Mouse (Mus musculus): Measurements from ENCODE around the gene Rbpj. TPM values are rescaled to one million over a fixed set of nuclear protein-coding genes. Genes with fewer than 3 reads are reported as not detected.
A peak's percentile ranks its signal among the peaks of the same experiment; 100 is the strongest.

The Rbpj gene
- polyA plus RNA-seq, 1 experiment from 2014 or later, result 49.8 TPM

- H3K9me3 ChIP-seq (ENCODE audit: low read depth, low read length), result no peaks in the 10 kb centered on the region
- TF ChIP-seq CTCF (IDR thresholded peaks at IDR 0.05; ENCODE audit: low read depth), result no peak
- WGBS, result 75% methylated on average over 9 of the region's 9 CpGs
Measured at GRCm38 (mm10) chr5:53607230-53607996, 141.5 kb downstream of the Rbpj start.

GRCm38 (mm10) chr5:53618844-53619243 lies 152.9 kb downstream of the Rbpj start:
- Histone ChIP-seq H3K9ac (no peak overlapping the region), H3K4me3 (ENCODE audit: low read depth, low read length) (no peak overlapping the region), H3K27ac (ENCODE audit: low read depth) (no peak overlapping the region), H3K4me2 (no peak overlapping the region), H3K27me3 (ENCODE audit: insufficient read depth, low read length) (no peaks in the 10 kb centered on the region), H3K9me3 (ENCODE audit: low read depth, low read length) (no peaks in the 10 kb centered on the region), H3K36me3 (ENCODE audit: insufficient read depth) (no peaks in the 10 kb centered on the region), H3K4me1 (ENCODE audit: insufficient read depth) (no peaks in the 10 kb centered on the region)
- DNase-seq (no peak), ATAC-seq (ENCODE audit: insufficient read depth) (no peak)
- 82% methylated on average over 1 of the region's 1 CpGs for WGBS
- TF ChIP-seq CTCF (IDR thresholded peaks at IDR 0.05; ENCODE audit: low read depth), result no peak

More at GRCm38 (mm10) chr5:53607230-53607996, 141.5 kb downstream of the Rbpj start:
- no peak overlapping the region for H3K4me3 ChIP-seq (ENCODE audit: low read depth, low read length)
- ATAC-seq (ENCODE audit: insufficient read depth) (no peak), DNase-seq (no peak)
- no peak overlapping the region for H3K4me2 ChIP-seq
- H3K4me1 ChIP-seq (ENCODE audit: insufficient read depth), result no peaks in the 10 kb centered on the region
- no peak overlapping the region for H3K9ac ChIP-seq
- no peaks in the 10 kb centered on the region for H3K27me3 ChIP-seq (ENCODE audit: insufficient read depth, low read length)
- no peak overlapping the region for H3K27ac ChIP-seq (ENCODE audit: low read depth)
- H3K36me3 ChIP-seq (ENCODE audit: insufficient read depth), result no peaks in the 10 kb centered on the region

- Histone ChIP-seq H3K9me3 (ENCODE audit: low read depth, low read length) (no peaks in the 10 kb centered on the region), H3K4me3 (ENCODE audit: low read depth, low read length) (no peak overlapping the region), H3K4me2 (no peak overlapping the region), H3K9ac (no peak overlapping the region), H3K27me3 (ENCODE audit: insufficient read depth, low read length) (no peaks in the 10 kb centered on the region), H3K27ac (ENCODE audit: low read depth) (no peak overlapping the region), H3K36me3 (ENCODE audit: insufficient read depth) (peaks cover 11% of the 10 kb centered on the region; the same call in 1 of the 2 replicates), H3K4me1 (ENCODE audit: insufficient read depth) (no peaks in the 10 kb centered on the region)
- DNase-seq, result no peak
- 51% methylated on average over 3 of the region's 3 CpGs for WGBS
- TF ChIP-seq CTCF (IDR thresholded peaks at IDR 0.05; ENCODE audit: low read depth), result no peak
- ATAC-seq (ENCODE audit: insufficient read depth), result no peak
Measured at GRCm38 (mm10) chr5:53632026-53632425, 166.1 kb downstream of the Rbpj start.

- Histone ChIP-seq H3K4me1 (ENCODE audit: insufficient read depth) (no peaks in the 10 kb centered on the region), H3K9ac (no peak overlapping the region), H3K27ac (ENCODE audit: low read depth) (no peak overlapping the region), H3K36me3 (ENCODE audit: insufficient read depth) (peaks cover 13% of the 10 kb centered on the region; the same call in 1 of the 2 replicates), H3K9me3 (ENCODE audit: low read depth, low read length) (no peaks in the 10 kb centered on the region), H3K4me3 (ENCODE audit: low read depth, low read length) (no peak overlapping the region), H3K4me2 (no peak overlapping the region), H3K27me3 (ENCODE audit: insufficient read depth, low read length) (no peaks in the 10 kb centered on the region)
- DNase-seq (no peak), ATAC-seq (ENCODE audit: insufficient read depth) (no peak)
- no peak for TF ChIP-seq CTCF (IDR thresholded peaks at IDR 0.05; ENCODE audit: low read depth)
- 55% methylated on average over 3 of the region's 3 CpGs for WGBS
Measured at GRCm38 (mm10) chr5:53636795-53637194, 170.8 kb downstream of the Rbpj start.

GRCm38 (mm10) chr5:53637206-53637605 lies 171.3 kb downstream of the Rbpj start:
- Histone ChIP-seq H3K4me2 (no peak overlapping the region), H3K27me3 (ENCODE audit: insufficient read depth, low read length) (no peaks in the 10 kb centered on the region), H3K36me3 (ENCODE audit: insufficient read depth) (peaks cover 17% of the 10 kb centered on the region), H3K4me3 (ENCODE audit: low read depth, low read length) (no peak overlapping the region), H3K9me3 (ENCODE audit: low read depth, low read length) (no peaks in the 10 kb centered on the region), H3K27ac (ENCODE audit: low read depth) (no peak overlapping the region), H3K9ac (no peak overlapping the region), H3K4me1 (ENCODE audit: insufficient read depth) (no peaks in the 10 kb centered on the region)
- whole genome bisulfite sequencing, result 82% methylated on average over 3 of the region's 3 CpGs
- TF ChIP-seq CTCF (IDR thresholded peaks at IDR 0.05; ENCODE audit: low read depth), result no peak
- DNase-seq (no peak), ATAC-seq (ENCODE audit: insufficient read depth) (no peak)

GRCm38 (mm10) chr5:53638647-53639046 lies 172.7 kb downstream of the Rbpj start:
- Histone ChIP-seq H3K27ac (ENCODE audit: low read depth) (no peak overlapping the region), H3K4me3 (ENCODE audit: low read depth, low read length) (no peak overlapping the region), H3K4me2 (no peak overlapping the region), H3K36me3 (ENCODE audit: insufficient read depth) (peaks cover 24% of the 10 kb centered on the region), H3K9me3 (ENCODE audit: low read depth, low read length) (no peaks in the 10 kb centered on the region), H3K27me3 (ENCODE audit: insufficient read depth, low read length) (no peaks in the 10 kb centered on the region), H3K4me1 (ENCODE audit: insufficient read depth) (no peaks in the 10 kb centered on the region), H3K9ac (no peak overlapping the region)
- DNase-seq, result peak; percentile 84
- TF ChIP-seq CTCF (IDR thresholded peaks at IDR 0.05; ENCODE audit: low read depth), result peak; percentile 66
- 70% methylated on average over 3 of the region's 3 CpGs for WGBS
- no peak for ATAC-seq (ENCODE audit: insufficient read depth)

- peaks cover 55% of the 10 kb centered on the region for H3K36me3 ChIP-seq (ENCODE audit: insufficient read depth)
- H3K4me1 ChIP-seq (ENCODE audit: insufficient read depth), result no peaks in the 10 kb centered on the region
- no peaks in the 10 kb centered on the region for H3K9me3 ChIP-seq (ENCODE audit: low read depth, low read length)
- no peak overlapping the region for H3K4me3 ChIP-seq (ENCODE audit: low read depth, low read length)
- H3K4me2 ChIP-seq, result no peak overlapping the region
- ATAC-seq (ENCODE audit: insufficient read depth) (no peak), DNase-seq (peak; percentile 48)
- TF ChIP-seq CTCF (IDR thresholded peaks at IDR 0.05; ENCODE audit: low read depth), result no peak
- WGBS, result 51% methylated on average over 4 of the region's 9 CpGs
- H3K9ac ChIP-seq, result no peak overlapping the region
- H3K27ac ChIP-seq (ENCODE audit: low read depth), result no peak overlapping the region
- no peaks in the 10 kb centered on the region for H3K27me3 ChIP-seq (ENCODE audit: insufficient read depth, low read length)
Measured at GRCm38 (mm10) chr5:53646669-53647068, 180.7 kb downstream of the Rbpj start.

All from lung, embryonic 14.5 days (tissue).